Mouse (Mus musculus): ENCODE data around the gene Ccdc169.

GRCm38 (mm10) chr3:55112710-55113415 is 24.3 kb upstream of the Ccdc169 start:
- TF ChIP-seq POLR2A (IDR thresholded peaks at IDR 0.05; ENCODE audit: low read depth, low read length): no peak
- no peak for TF ChIP-seq CTCF (IDR thresholded peaks at IDR 0.05; ENCODE audit: extremely low read depth, insufficient read depth, insufficient read length, insufficient replicate concordance)
